Mouse (Mus musculus) heart, postnatal 4 days (tissue): Measurements from ENCODE around the gene Tns1. TPM values are rescaled to one million over a fixed set of nuclear protein-coding genes. Genes with fewer than 3 reads are reported as not detected.

ENCODE experiments used
- DNase-seq: peaks from one replicate; pipeline ENCODE4 v3.0.0; 2021
- total RNA-seq, 2 experiments: library from RNA; stranded (reverse); gene quantifications; 2 replicates each; pipeline ENCODE4 v1.2.3; 2021

The Tns1 gene
- total RNA-seq, 2 experiments from 2014 or later, result 463 to 468 TPM

DNA sequence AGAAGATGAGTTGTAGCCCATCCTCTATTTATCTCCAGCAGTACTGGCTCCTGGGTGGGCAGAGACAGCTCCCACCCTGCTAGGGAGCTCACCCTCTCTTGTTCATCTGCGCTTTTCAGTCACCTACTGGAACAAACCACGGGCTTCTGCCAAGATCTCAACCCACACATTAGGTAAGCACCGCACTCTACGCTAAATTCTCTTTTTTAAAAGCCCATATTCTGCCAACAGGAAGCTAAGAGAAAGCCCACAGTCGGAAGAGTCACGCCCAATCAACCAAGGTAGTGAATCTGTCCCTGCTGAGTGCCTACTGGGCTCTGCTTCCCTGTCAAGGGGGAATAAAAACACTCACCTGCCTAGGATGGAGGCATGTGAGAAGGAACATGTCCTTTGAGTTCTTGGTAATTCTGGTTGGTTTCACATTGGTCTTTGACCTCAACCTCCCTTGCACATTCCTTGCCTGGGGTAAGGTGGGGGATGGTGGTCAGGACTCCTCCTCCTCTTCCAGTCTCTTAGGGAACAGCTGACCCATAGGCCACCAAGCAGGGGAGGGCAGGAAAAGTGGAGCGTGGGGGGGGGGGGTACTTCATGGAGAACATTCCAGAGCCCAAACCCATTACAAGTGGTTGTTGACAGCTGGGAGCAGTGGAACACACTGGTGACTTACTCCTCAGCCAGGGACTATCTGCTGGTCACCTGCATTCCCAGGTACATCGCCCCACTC, 193.7 kb downstream of the Tns1 start:
- no peak for DNase-seq

DNA sequence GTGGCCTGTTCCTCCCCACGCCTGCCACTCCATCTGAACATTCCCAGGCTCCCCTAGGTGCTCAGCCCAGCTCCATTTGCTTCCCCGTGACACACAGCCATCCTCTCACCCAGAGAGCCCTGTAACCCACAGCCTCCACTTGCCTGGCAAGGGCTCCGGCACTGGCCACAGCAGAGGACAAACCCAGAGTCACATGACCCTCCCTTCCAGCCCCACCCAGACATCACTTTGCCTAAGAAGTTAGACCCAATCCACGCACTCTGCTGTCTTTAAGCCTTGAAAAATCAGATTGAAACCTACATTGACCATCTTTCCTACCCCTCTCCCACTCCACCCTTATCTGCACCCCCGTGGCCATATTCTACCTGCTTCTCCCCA, 194.3 kb downstream of the Tns1 start:
- no peak for DNase-seq

DNA sequence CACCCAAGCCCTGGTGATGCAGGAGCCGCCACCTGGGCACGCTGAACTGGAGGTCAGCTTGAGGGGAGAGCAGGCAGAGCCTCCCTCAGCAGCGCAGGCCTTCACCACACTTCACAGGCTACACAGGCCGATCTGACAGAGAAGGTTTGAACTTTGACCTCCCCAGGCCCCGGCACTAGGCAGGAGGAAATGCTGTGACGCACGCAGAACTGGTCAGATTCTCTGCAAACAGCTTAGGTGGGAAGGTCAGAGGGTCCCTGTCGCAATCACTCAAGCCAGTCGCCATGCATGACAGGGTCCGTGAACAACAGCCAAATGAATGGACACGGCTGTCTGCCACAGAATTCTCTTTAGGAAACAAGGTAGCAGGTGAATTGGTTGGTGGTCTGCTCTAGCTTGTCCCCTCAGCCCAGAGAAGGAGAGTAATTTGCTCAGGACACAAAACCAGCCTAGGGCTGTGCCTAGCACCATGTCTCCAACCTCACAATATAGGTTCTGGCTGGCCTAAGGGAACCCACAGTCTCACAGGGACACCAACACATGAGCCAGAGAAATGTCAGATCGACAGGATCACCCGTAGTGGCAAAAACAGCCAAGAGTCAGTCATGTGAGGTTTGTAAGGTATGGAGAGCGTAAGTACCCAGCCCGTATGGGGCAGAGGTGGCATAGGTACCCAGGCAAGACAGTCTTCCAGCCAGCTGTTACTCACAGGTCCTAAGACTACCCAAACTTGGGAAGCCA, 194.9 kb downstream of the Tns1 start:
- no peak for DNase-seq

DNA sequence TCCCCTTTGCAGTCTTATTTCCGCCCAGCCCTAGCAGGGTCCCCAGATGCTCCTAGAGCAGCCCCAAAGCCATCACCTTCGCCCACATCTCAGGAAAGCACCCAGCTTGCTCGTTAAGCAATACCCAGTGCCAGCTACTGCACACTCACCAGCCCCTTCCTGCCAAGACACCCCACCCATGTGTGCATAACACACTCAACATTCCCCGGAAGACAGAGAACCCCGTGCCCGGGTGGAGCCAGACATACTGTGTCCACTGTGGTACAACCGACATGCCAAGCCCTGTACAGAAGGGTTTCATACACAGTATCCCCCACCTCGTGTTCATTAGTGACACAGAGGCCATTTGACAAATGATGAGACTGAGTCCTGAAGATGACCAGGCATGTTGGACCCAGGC, 195.9 kb downstream of the Tns1 start:
- no peak for DNase-seq

DNA sequence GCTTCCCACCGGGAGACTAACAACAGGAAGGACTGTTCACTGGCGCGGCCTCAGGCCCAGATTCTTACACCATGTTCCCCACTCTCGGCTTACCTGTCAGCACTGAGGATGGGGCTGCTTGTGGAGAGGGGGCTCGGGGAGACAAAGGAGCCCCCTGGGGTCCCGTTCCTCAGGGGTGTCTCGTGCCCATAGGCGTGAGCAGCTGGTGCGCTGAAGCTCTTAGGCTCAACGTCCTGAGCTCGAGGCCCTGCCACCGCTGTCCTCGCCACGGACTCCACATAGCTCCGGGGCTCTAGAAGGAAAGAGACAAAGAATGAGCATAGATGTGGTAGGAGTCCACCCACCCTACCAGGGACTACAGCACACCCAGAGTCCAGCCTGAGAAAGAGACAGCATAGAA, 196.4 kb downstream of the Tns1 start:
- DNase-seq, result no peak

DNA sequence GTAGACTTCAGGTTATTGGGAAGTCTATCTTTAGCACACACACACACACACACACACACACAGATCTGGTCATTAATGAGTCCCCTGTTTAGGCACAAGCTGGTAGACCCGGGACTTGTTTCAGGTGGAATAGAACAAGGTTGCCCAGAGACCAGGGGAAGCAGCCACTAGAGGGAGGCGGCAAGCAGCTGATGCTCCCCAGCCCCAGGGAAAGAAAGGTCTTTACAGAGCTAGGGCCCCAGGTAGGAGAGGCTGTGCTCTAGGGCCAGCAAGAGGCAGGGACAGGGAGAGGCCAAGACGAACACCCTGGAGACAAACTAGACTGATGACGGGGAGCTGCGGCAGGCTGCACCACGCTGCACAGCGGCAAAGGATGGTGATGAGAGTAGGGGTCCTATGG, 198.0 kb downstream of the Tns1 start:
- DNase-seq, result no peak

DNA sequence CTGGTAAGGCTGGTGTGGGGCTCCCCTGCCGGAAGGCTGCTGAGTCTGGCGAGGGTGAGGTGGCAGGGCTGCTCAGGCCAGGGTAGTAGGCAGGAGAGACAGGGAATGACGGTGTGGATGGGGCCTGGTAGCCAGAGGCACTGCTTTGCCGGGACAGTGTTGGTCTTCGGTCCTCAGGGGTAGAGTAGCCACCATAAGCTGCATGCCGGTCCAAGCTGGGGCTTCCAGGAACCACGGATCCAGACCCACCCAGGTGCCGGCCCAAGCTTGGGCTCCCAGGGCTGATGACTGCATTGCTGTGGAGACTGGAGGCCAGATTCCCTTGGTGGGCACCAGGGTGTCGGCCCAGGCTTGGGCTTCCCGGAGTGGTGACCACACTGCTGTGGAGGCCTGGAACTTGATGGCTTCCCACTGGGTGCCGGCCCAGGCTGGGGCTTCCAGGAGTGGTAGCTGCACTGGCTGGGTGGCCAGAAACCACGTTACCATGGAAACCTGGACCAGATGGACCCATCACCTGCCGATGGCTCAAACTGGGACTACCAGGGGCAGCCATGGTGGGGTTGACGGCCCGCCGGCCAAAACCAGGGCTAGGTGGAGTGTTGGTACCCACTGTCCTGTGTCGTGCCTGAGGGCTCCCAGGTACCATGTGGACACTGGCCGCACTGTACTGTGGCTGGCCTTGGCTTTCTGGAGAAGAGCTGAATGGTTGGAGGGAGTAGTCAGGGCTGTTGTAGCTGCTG, 199.2 kb downstream of the Tns1 start:
- no peak for DNase-seq

DNA sequence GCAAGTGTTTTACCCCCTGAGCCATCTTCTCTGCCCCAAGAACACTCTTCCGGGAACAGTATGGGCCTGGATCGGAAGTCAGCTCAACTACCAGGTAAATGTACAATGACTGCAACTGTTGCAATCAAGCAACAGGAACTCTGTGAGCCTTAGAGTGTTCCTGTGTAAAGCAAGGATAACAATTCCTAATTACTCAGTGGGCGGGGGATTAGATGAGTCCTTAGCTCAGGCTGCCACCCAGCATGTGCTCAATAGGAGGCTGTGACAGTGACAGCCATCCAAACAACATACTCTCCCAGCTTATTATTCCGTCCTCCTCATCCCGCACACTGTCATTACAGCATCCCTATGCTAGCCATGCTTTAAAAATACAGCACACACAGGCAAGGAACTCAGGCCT, 200.0 kb downstream of the Tns1 start:
- DNase-seq, result no peak

DNA sequence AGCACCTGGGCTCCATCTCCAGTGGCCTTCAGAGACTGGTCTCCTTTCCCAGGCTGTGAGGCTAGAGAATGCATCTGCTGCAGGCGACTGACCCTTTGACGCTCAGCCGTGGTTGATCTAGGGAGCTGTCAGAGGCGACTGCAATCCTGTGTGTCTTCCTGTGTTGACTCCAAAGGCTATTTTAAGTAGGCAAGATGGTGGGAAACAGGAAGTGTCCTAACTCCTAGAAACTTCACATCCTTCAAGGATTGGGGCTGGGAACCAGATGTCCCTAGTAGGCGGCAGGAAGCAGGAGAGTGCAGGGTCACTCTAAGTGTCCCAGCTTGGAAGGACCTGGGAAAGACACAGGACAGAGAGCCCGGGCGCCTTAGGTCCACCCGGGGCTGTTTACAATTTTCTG, 201.1 kb downstream of the Tns1 start:
- peak; percentile 55 for DNase-seq

DNA sequence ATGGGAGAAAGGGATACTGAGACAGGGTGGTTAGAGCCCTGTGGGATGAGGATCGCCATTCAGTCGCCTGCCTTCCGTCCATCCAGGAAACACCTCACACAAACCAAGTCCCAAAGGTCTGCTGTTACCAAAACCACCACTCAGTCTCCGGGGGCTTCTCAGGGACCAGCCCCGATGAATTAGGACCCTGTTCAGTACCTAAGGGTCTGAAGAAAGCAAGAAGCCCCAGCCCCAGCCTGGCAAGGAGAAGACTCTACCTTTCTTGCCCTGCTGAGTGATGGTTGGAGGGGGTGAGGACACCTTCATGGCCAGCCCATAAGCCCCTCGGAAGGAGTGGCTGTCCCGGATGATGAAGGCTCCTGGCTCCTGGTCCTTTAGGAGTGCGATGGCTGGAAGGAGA, 203.5 kb downstream of the Tns1 start:
- DNase-seq, result peak; percentile 6

DNA sequence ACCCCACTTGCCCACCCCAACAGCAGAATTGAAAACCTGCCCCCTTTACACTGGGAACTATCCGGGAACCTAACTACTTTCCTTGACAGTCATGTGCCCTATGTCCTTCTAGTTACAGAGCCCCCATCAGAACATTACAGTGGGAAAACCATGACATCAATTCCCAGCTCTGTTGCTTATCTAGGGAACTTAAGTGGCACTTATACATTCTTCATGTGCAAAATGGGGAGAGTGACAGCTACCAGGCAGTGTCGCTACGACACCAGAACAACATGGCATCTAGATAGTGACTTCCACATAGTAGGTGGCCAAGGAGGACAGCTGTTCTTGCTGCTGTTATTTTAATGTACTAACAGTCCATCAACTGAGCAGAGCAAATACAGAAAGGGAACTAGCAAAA, 204.3 kb downstream of the Tns1 start:
- peak; percentile 23 for DNase-seq

DNA sequence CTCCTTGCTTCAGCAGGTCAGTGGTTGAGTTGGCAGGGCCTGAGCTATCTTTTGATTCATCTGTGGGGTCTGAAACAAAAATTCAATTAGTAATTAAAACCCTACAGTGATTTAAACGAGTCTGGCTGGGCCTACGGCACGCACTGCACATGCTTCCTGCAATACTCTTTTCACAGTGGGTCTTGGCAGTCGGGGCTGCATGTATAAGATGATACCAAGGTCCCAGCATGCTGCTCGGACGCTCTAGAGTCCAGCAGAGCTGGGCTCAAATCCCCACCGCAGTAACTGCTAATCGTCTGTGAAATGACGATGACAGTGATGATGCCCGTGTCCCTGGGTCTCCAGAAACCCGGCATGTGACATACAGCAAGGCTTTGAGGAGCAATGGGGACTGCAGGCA, 206.2 kb downstream of the Tns1 start:
- peak; percentile 3 for DNase-seq

DNA sequence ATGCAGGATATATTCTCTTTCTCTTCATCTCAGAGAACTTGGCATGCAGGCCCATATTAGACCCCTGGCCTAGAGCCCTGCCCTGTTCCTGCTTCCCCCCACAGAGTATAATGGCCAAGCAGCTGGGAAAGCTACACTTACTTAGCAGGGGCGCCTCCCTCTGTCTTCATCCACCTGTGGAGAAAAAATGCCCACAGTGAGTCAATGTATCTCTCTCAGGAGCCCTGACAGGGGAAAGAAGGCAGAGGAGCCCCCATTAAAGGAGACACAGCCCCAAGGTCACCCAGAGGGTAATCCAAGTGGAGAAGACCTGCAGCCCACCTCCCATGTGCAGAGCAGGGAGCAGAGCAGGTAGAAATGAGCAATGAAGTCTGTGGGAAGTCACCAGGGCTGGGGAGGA, 208.0 kb downstream of the Tns1 start:
- peak; percentile 5 for DNase-seq

DNA sequence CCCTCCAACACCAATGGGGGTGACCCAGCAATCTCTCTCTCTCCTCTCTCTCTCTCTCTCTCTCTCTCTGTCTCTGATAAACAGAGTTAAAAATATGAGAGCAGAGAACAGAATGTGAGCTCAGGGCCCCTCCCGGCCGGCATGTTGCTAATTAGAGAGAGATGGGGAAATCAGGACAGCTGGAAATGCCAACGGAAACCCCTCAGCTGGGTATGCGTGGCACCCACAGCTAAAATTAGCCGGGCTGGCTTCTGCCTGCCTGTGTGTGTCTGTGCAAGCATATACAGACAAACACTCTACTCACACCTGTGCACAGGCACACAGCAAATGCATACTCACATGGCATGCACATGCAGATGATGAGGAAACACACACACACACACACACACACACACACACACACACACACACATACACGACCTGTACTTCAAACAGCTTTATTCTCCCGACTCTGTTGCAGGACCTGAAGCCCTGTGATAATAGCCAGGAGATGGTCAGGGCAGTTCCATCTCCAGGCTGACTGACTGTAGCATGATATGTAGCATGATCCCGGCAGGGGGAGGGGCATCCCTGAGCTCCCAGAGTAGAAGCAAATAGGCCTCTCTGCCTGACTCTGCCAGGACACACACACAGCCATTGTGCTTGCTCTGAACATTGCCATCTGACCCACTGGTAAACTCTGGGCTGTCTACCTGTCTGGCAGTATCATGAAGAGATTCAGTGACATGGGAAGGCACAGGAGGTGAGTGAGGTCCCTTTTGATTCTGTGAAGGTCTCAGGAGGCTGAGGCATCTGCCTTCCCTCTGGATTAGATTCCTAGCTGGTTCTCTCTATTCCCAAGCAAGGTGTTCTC, 208.8 kb downstream of the Tns1 start:
- DNase-seq, result peak; percentile 68

DNA sequence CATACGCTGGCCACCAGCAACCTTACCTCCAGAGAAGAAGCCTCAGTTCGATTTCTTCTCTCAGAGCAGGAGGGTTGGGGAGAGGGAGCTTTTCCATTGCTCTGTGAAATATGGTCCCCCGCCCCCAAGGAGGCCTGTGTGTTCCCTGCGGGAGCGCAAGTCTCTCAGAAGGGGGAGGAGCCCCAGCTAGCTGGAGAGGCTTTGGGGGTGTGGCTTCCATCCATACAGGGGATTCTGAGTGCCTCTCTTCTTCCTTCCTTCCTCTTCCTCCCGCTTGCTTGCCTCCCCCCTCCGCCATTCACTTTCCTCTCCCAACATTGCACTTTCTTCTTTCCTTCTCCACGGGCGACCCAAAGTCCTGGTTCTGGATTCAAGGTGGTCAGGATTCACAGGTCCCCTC, 210.2 kb downstream of the Tns1 start:
- DNase-seq, result peak; percentile 39

DNA sequence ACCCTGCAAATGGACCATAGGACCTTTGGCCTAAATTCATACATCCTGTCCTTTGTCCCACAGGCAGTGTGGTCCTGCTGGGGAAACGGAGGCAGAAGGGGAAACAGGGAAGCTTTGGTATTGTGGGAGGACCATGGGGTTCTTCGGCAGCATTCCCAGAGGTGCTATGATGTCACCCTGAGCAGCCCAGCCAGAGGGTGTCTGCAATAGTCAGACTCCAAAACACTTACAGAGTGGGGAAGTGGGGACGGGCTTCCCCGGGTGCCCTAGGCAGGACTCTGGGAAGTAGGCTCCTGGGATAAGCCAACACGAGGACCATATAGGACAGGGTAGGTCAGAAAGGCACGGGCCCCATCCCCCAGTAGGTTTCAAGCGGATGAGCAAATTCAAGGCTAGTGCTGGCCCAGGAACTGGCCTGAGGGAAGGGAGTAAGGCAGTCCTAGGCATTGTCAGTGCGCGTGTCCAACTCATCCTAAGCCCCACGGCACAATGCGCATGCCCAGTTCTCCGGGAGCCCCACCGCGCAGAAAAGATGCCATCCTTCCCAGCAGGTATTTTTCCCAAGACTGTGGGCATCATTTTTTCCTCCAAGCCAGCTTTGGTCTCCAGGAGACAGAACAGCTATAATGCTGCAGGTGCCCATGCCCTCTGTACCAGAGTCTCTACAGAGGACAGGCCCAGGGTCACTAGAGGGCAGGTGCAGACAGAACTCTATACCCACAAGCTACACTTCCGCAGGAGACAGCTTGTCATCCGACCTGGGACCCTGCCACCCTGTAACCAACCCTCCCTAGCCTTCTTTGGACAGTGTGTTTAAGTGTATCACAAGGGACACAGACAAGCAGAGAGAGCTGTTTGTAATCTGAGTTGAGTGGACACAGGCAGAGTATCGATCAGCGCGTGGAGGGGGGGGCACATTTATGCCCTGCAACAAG, 210.9 kb downstream of the Tns1 start:
- DNase-seq, result peak; percentile 33

DNA sequence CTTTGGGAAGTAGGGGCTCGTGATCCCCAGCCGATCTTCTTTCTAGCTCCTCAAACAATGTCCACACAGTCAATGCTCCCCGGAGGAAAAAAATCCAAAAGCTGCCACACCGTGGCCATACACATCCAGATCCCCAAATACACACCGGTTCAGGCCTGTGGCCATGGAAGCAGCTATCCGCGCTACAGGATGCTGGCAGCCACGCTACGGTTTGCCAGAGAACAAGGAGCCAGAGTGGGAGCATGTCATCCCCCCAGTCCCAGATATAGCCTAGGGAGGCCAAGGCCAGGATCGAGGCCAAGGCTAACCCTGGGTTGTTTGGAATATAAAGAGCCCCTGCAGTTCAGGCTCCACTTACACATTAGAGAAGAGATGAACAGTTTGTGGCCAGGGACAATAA, 211.8 kb downstream of the Tns1 start:
- peak; percentile 14 for DNase-seq

DNA sequence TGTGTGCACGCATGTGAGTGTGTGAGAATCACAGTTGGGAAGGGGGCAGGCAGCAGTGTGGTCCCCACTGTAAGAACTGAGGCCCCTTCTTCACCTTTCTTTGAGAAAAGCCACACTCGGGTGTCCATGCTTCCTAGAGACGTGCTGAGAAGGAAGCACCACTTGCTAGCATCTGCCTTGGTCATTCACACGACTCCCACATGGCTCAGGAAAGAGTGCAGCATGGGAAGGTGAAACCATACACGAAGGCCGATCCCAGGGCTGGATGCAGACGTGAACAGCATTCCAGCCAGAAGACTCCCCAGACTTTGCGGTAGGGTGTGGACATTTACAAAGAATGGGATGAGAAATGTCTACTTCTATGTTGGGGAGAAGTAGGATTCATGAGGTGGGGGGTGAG, 212.3 kb downstream of the Tns1 start:
- peak; percentile 7 for DNase-seq

DNA sequence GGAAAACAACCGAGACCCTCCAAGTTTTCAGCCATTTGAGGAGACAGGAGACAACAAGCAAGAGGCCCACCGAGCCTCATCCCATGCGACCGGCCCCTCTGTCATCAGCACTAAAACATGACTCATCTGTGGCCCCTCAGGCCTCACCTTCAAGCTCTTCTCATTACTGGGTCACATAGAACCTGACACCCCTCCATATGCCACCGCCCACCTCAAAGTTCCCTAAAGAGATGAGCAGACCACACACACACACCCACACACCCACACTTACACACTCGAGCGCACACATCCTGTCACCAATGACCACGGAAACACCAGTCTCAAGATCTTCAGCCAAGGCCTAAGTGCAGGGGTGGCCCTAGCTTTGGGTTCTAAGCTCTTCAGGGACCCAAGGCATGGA, 213.5 kb downstream of the Tns1 start:
- peak; percentile 9 for DNase-seq

DNA sequence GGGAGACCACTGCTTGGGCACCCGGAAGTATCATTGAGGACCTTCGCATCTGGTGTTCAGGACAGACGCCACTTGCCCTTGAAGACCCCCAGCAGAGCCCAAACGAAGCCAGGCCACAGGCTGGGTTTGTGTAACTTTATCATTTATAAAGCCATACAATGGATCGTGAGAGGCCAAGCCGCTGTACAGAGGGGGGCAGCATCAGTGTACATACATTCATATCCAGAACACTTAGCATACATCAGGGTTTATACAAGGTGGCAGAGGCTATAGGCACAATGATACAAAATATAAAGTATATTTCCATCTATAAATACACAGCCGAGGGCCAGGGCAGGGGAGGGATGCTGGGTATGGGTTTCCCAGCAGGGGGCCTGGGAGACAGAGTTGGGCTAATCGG, 214.1 kb downstream of the Tns1 start:
- DNase-seq, result peak; percentile 7

DNA sequence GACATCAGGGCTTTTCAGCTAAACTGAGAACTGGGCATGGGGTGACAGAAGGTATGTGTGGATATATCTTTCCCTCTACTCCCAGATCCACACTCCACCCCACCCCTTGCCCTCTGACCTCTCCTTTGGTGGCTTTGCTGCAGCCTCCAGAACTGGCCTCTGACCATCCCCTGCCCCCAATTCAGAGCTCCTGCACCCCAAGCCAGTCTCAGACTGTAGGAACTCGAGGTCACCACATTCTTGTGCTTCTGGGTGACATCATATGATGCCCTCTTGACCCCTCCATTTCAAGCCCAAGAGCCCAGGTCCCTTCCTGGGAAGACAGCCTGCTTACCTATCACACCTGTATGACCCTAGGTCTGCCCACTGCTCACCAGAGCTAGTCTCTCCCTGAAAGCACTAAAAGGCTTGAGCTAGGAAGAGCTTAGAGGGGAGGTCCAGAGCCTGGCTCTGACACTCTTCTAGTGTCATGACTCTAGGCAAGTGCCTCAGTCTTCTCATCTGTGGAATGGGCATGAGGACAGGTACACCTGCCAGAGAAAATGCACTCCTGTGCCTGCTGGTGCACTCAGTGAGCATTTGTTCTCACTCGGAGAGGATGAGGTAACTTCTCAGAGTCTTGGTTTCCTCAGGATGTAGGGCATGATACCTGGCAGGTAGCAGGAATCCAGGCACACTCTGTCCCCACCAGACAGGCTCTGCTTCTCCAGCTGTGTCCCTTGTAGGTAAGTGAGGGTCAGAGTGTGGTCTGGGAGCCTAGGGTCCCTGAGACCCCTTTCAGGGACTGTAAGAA, 214.9 kb downstream of the Tns1 start:
- peak; percentile 18 for DNase-seq
